Mouse (Mus musculus): ENCODE results near the gene Cuedc1.

DNA sequence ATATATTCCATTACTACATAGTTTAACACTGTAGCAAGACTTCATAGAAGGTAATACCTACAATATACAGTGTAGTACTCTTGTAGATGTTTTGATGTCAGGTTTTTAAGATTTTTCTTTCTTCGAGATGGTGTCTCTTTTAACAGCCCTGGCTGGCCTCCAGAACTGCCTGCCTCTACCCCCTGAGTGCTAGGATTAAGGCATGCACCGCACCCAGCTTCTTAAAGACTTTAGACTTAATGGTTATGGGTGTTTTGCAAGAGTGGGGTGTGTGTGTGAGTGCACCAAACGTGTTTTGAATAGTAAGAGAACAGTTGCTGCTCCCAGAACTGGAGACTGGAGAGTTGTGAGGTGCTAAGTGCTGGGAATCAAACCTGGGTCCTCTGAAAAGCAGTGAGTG, 44.0 kb upstream of the Cuedc1 start:
- TF ChIP-seq CTCF (IDR thresholded peaks at IDR 0.05; ENCODE audit: control insufficient read depth, insufficient read depth, low read length) (no peak), POLR2A (IDR thresholded peaks at IDR 0.05; ENCODE audit: borderline replicate concordance, control insufficient read depth, low read depth, low read length) (no peak)

Measured in bone marrow, adult 2 months (tissue).